Mouse (Mus musculus) ovary, postnatal 10 days (tissue): Measurements from ENCODE around the gene Taf5l.
"Not testable (repeated sequence)": the region's sequence is repeated elsewhere in the genome, so short reads cannot be mapped to it uniquely, and the experiment has no call there.

Experiments used
- DNase-seq: peaks from one replicate; pipeline ENCODE4 v3.0.0; 2022; ENCODE audit warnings: low spot score

Taf5l gene

DNA sequence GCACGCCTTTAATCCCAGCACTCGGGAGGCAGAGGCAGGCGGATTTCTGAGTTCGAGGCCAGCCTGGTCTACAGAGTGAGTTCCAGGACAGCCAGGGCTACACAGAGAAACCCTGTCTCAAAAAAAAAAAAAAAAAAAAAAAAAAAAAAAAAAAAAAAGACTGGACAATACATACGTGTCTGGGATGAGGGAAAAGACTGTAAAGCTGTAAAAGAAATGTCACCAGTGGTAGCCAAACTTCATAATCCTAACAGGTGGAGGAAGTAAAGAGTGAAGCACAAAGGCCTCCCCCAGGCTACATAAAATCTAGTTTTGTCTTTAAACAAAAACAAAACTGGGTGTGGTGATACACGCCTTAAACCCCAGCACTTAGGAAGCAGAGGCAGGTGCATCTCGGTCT is 6.9 kb downstream of the Taf5l start:
- DNase-seq = not testable (repeated sequence)

DNA sequence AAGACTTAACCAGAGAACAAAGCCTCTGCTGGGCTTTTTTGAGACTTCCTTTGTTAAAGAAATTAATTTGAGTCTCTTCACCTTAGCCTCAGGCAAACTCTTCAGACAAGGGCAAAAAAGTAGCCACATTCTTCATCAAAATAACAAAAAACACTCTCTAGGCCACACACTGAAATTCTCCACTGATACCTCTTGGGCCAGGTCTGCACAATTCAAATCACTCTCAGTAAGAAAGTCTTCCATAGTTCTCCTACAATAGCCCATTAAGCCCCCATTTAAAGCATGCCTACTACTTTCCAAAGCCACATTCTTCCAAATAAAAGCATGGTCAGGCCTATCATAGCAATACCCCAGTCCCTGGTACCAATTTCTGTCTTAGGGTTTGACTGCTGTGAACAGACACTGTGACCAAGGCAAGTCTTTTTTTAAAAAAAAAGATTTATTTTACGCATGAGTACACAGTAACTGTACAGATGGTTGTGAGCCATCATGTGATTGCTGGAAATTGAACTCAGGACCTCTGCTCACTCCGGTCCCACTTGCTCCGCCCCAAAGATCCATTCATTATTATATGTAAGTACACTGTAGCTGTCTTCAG is 9.1 kb downstream of the Taf5l start:
- DNase-seq = no peak

DNA sequence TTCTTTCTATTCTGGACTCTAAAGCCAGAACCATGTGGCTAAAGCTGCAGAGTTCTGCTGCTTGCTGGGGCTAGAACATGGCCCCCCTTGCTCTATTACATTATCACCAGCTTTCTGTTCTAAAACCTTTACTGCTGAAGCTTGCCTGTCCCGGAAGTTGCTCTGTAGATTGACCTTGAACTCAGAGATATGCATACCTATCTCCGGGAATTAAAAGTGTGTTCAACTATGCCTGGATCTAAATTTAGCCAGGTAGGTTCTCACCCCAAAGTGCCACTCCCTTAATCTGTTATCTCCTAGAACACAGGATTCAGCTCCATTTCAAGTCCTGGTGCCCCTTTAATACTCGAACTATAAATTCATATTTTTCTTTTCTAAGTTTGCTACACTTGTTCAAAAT is 9.6 kb downstream of the Taf5l start:
- no peak for DNase-seq

DNA sequence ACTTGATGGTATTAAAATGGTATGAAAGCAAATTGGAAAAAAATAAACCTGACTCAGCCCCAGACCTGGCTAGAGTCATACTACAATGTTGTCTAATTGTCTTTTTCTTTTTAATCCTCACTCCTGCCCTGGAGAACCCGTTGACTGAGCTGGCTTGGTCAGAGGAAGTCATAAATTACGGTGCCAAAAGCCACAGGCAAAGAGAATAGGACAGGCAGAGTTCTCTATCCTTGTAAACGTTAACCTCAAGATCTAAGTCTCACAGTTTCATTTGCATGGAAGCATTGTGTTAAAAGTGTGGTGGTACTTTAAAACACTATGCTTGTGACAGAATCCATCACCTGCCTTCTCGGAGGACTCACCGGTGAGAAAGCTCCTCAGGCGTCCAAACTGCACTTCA is 13.4 kb downstream of the Taf5l start:
- DNase-seq = no peak

DNA sequence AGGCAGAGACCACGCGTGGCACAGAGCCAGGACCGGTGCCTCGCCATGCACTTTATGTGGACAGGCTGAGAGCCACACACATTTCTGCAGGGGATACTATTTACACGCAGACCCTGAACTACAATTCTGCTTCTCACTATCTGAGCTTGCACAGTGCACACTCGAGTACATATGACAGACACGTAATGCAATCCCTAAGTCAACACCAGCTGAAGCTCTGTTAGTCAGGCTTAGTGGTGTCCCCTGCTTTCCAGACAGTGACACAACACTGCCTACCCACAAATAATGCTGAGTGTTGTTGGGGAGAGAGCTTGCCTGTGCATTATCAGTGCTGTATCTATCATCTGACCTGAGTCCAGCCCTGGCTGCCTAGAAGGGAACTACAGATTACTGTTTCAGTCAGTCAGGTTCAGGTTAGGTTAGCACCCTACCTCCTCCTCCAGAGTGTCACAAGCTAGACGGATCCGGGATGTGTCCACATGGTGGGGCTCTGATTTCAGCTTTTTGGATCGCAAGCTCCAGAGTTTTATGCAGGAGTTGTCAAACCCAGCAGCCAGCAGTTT is 18.6 kb downstream of the Taf5l start:
- no peak for DNase-seq

DNA sequence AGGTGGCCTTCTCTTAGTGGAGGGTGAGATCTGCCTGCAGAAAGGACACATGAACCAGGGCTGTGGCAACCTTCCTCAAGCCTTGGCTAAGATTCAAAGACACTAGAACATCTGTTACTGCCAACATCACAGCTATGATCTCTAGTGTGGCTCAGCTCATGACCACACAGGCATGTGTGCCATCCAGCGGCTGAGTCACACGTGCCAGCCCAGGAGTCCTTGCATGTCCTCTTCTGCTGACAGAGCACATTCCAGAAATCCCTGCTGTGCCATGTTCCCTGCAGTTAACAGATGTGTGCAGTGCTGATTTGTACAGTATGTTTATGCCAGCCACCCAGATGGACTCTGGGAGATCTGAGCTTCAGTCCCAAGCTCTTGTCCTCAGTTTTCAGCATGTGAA is 21.6 kb downstream of the Taf5l start:
- DNase-seq = no peak

DNA sequence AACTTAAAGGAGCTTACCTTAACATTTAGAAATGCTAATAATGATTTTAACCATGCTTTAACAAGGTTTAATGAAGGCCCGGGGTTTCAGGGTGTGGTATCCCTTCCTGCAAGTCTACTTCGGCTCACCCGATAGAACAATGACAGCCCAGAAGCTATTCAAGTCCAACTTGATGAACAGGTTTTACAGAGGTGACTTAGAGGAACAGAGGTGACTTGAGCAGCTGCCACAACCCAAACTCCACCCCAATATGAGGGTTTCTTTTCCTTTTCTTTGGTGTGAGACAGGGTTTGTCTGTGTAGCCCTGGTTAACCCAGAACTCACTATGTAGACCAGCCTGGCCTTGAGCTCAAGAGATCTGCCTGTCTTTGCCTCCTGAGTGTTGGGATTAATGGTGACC is 27.2 kb downstream of the Taf5l start:
- no peak for DNase-seq

DNA sequence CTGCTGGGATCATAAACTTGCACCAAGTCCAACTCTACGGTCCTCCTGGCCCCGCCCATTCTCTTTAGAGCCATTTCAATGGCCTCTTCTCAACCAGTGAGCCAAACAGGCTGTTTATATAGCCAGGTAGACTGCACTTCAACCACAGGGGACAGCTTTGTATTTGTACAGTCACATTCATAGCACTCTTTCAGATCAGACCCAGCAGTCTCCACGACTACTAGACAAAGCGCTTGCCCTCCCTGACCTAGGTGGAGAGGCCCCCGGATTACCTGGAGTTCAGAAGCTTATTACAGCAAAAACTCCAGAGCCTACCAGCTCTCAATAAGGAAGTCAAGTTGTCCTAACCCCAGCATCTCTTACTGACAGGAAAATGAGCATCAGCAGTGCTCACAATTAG is 27.6 kb downstream of the Taf5l start:
- DNase-seq = no peak

DNA sequence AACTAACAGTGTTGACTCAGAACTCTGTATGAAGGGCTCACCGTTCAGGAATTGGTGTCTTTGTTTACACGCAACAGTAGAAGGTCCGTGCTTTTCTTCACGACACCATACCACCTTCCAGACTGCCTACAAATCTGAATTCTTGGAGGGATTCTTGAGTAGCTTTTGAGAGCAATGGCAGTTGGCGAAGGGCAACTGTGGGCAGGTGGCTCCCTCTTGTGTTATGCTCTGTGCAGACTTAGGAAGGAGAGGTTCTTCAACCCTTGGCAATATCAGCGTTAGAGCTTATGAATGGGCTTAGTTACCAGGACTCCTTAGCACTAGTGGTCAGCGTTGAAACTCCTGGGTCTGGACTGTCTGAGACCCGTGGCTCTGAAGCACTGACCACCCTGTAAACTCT is 28.6 kb downstream of the Taf5l start:
- no peak for DNase-seq

DNA sequence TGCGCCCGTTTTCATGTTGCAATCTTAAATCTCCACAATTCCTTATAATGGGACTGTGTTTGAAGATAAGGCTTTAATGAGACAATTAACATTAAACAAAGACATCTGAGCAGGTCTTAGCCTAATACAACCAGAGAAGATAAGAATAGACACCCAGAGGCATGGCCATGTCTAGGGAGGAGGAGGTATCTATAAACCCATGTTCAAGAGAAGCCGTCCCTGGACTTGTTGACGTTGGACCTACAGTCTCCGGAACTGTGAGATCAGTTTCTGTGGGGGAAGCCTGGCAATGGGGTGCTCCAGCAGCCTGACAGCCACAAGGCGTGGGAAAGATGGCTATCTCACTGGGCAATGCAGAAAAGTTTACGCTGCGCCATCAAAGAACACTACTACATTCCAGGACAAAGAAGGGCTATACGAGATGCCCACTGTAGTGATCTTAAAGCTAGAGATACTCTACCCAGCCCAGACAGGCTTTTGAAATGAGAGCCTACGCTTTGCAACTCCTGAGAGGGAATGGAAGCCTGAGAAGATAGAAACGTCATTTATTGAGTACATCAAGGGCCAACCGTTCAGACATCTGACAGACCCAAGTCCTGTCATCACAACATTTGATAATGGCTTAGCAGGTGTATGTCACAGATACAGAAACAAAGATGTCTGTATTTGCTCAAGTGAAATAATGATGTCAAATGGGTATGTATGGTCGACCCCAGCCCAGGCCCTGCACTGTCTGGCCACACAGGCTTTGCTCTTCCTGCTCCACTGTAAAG is 30.7 kb downstream of the Taf5l start:
- DNase-seq = no peak

DNA sequence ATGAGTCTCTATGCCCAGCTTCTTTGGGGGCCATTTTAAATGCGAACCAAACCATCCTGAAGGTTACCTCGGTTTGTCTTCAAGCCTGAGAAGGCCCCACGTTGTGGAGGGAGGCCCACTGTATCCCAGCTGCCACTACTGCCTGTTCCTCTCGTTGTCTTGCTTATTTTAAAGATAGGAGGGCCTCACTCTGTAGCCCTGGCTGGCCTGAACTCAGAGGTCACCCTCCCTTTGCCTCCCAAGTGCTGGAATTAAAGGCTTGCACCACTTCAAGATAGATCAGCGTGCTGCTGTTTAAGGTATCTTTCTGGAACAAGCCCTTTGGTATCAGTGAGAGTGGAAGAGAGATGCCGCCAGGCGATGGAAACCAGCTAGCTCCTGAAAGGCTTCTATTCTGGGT is 32.1 kb downstream of the Taf5l start:
- DNase-seq = no peak

DNA sequence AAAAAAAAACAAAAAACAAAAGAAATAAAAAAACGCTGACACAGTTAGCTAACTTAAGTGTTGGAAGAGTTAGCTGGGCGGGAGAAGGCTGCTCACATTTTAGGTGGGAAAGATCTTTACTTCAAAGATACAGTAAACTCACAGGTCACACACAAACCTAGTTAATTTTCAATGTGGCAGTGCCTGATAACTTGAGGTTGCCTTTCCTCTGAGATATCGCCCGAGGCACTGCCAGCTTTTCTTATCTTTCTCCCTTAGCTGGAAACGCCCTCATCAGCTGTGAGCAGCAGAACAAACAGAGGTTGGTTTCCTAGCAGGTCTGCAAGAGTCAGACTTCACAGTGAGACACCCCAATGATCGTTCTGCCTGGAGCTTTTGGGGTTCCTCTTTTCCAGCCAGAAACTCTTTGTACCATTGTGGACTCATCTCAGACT is 32.6 kb downstream of the Taf5l start:
- DNase-seq = no peak

DNA sequence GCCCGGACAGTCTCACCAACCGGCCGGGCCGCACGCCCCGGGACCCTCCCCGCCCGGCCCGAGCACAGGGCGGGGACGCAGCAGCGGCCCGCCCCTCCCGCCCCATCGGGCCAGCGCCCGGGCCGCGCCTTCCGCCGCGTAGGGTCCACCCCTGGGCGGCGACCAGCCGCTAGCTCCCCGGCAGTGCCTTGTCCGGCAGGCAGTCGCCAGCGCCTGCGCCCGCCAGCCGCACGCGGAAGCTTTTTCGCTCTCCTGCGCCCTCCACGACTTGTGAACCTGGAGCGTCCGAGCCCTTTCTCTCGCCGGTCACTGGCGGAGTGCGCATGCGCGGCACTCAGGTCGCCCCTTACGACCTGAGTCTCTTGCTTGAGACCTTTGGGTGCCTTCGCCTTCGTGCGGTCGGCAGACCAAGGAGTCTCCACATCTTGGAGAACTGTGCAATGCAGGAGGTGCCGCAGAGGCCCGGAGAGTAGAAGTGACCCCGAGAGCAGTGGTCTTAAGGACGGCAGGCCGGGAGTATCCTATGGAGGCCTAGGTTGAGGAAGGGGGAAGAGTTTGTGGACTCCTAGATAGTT is 38.3 kb downstream of the Taf5l start, which contains the start of gene Abcb10:
Gene Abcb10 (minus strand): TSS at position 297 of the 575 bp plus-strand sequence.
- DNase-seq = peak; percentile 84

DNA sequence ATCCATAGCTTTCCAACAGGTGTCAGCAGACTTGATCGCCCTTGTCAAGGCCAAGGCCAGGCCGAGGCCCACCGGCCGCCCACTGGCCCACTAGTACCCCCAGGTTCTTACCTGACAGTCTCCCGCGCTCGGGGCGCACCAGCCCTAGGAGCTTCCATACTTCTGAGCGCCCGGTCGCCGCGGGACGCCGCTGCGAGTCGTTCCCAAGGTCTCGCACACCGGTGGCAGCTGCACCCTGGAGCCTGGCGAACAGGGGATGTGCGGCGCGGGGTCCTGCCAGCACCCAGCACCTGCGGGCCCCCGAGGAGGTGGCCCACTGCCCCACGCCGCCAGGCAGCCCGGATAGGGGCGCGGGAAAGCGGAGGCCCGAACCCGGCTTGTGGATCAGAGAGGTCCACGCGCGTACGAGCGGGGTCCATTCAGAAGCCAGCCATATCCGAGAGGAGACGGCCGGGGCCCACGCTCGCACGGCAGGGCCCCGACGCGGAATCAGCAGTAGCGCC is 38.9 kb downstream of the Taf5l start:
- DNase-seq = peak; percentile 7

DNA sequence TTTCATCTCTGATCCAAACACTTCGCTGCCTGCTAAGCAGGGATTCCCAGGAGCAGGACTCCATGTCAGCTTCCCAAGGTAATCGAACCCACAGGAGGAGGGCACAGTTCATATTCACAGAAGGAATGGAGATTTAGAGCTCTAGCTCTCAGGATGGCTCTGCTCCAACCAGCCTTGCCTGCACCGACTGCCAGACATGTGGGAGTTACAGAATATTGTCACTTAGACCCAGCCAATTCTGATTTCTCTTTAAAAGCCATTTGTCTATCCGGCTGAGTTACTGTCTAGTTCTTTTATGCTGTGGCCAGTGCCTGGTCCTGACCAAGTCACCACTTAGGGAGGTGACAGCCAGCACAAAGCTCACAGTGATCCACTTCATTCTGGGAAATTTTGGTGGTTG is 39.5 kb downstream of the Taf5l start:
- DNase-seq = no peak

DNA sequence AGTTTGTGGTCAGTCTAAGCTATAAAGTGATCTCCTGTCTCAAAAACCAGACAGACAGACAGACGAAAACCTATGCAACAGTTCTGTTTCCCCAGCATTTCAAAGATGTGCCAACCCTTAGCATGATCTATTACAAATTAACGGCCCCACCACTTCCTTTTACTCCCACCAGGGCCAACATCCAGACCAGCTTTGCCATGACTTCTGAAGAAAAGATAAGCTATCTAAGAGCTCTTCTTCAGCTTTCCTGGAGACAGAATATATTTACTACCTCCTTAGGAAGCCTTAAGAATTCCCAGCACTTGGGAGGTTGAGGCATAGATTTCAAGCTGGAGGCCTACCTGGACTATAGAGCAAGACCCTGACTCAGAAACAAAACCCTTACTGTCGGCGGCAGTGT is 41.0 kb downstream of the Taf5l start:
- DNase-seq = no peak

DNA sequence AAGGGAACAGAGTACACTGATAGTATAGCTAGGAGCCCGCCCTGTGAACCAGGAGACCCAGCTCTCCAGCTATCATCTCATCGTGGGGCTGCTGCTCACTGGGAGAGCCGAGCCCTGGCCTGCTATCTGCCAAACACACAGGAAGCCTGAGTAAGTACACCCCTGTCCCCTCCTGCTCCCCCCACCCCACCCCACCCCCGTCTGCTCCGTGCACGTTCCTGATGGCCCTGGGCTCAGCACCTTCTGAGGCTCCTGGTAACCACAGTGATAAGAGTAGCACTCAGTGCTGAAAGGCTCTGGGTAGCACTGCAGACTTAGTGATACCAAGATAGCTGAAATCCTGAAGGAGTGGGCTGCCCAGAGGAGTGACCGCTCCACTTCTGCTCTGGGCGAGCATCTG is 42.3 kb downstream of the Taf5l start:
- no peak for DNase-seq

DNA sequence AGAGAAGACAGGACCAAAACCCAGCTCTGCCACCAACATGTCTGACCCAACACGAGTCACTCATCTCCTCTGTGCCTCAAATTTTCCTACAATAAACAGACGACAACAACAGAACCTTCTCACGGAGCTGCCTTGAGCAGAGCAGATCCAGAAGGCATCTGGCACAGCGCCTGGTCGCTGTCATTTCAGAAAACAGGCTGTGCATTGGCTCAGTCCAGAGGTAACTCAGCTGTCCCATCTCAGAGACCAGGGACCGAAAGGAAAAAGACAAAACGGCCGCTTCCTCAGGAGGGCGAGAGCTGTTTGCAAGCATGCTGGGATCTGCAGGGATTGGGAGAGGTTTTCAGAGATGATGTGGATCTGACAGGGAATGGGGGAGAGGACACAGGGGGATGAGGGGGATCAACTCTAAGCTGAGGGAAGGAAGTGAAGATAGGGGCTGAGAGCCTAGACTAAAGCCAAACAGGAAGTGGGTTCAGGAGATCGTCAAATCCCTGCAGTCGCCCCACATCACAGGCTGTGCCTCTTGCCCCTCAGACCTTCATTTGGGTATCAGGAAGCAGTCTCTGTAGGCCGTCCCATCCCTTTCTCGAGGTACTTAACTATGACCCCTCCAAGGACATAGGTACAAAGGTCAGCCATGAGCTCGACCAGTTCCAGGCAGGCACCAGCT is 42.9 kb downstream of the Taf5l start:
- no peak for DNase-seq

DNA sequence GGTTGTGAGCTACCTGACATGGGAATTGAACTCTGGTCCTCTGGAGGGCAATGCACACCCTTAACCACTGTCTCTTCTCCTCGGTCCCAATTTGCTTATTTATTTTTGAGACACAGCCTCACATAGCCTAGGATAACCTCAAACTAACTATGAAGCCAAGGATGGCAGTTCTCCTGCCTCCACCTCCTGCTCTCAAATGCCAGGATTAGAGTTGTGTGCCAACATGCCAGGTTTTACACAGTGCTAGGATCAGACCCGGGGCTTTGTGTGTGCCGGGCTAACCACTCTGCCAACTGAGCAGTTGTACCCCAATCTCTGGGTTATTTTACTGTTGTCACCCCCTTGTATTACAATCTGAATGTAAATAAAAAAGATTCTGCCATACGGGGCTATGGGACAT is 43.7 kb downstream of the Taf5l start:
- no peak for DNase-seq

DNA sequence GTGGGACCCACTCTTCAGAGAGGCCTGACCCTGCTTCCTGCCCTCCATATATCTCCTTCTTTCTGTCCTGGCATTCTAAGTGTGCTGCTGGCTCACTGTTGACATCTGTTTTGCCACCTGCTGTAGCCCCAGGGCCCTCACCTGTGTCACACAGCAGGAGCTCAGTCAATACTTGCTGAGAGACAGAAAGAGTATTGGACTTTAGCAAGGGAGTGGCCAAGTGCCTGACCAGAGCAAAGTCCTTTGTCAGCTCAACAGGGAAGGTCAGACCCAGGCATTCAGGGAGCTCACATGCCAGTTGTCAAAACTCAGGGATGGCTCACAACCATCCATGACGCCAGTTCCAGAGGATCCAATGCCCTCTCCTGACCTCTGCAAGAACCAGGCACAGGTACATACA is 47.7 kb downstream of the Taf5l start:
- no peak for DNase-seq

DNA sequence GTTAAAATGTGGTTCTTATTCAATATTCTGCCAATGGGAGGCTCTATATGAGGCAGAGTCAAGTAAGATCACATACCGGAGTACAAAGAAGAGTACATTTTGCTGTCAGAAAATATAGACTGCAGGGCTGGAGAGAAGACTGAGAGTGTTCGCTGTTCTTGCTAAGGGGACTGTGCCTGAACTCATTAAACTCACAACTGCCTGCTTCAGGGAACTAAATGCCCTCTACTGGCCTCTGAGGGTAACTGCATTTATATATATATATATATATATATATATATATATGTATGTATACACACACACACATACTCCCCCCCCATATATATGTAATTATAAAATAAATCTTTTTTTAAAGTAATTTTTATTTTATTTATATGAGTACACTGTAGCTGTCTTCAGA is 54.3 kb downstream of the Taf5l start:
- no peak for DNase-seq

DNA sequence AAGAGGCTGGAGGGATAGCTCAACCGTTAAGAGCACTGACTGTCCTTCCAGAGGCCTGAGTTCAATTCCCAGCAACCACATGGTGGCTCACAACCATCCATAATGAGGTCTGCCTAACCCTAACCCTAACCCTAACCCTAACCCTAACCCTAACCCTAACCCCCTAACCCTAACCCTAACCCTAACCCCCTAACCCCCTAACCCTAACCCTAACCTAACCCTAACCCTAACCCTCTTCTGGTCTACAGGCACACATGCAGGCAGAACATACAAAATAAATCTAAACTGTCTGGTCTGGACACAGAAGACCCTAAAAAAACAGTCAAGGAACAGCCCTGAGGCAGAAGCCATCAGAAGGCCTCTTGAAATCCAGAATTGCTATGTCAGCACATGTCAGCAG is 59.8 kb downstream of the Taf5l start:
- DNase-seq = no peak

DNA sequence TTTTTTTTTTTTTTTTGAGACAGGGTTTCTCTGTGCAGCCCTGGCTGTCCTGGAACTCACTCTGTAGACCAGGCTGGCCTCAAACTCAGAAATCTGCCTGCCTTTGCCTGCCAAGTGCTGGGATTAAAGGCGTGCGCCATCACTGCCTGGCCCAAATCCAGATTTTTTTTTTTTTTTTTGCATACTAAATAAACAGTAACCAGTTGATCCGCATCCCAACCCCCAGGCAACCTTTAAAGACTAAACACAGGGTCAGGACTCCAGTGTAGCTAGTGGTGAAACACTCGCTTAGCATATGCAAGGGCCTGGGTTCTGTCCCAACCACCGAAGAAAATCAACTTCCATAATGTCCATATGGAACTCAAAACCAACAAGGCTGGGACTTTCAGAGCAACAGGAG is 60.6 kb downstream of the Taf5l start:
- not testable (repeated sequence) for DNase-seq
